Mouse (Mus musculus) frontal cortex, postnatal 14 days (tissue): ENCODE measurements at regions not wholly inside any gene's neighbourhood (a gene's known extent, or its start where the extent isn't known, plus 50 kb on each side); places are given as distances from the start of the nearest gene placed in this dataset.

Experiments
- DNase-seq, 2 experiments: peaks; one replicate each; pipeline ENCODE4 v3.0.0; 2022; ENCODE audit warnings: low spot score in 2 of 2

- DNase-seq = no peak
These were observed 259.7 kb downstream of the Trim52 start for GRCm38 (mm10) chr14:106365624-106366118.

GRCm38 (mm10) chr14:106373451-106373850 lies 267.5 kb downstream of the Trim52 start:
- DNase-seq = no peak

DNA sequence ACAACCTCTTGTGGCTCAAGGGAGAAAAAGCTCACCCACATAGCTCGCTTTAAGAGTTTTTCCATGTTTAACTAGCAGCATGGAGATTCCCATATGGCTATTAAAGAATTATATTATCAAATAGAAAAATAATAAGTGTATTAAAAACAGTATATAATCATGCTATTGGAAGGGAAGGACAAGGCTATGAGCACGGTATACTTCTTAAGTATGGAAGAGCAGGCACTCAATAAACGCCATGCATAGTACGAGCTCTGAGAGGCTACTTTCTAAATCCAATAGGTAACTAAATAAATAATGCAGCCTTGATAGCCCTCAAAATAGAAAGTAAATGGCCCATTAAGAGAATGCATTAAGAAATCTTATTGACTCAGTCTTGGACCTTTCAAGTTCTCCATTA lies 273.6 kb downstream of the Trim52 start:
- no peak for DNase-seq

DNA sequence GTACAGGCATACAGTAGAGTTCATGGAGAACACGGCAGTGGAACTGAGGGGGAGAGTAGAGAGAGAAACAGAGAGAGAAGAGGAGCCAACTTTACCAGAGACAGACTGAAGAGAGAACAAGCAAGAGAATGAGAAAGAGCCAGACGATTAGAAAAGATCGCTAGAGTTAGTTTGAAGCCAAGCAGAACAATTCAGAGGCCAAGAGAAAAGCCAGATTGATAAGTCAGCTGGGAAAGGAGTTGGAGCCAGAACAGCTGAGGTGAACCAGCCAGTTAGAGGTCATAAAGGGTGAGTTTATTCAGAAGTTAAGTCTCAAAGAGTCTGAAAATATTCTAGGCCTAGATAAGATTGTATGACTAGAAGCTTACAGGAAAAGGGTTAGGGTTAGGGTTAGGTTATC lies 281.7 kb downstream of the Trim52 start:
- DNase-seq = no peak

DNA sequence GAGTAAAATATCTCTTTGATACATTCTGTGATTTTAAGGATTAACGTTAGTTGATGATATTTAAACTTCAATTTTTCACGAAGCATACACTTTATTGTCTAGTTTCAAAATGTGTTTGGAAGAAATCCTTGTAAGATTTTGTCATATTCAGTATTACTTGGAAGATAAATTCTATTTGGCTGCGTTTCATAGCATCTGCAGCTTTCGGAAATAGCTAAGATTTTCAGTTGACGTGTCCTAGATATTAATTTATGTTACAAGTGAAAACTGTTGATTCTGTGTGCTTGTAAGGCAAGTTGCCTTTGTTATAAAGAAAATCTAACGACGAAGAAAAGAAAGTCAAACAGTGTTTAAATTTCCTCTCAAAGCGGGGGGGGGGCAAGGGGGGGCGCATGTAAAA lies 284.5 kb downstream of the Trim52 start:
- DNase-seq = no peak

DNA sequence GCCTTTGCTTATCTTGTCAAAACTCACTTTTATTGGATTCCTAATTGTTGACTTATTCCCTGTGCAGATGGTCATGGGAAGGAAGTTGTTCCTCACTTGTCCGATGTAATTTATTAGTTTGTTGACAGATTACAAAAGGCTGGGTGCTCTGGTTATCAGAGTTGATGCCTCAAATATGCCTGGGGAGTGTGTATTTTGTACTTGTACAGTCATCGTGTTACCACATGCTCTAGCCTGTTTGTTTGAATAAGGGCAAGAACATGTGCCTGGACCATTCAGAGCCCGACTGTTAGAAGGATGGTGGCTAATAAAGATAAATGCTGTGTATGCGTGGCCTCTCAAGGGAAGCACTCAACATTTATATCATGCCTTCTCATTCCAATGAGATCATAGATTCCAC lies 288.0 kb downstream of the Trim52 start:
- DNase-seq = no peak

GRCm38 (mm10) chr14:106412917-106413558 lies 307.0 kb downstream of the Trim52 start:
- no peak for DNase-seq

DNA sequence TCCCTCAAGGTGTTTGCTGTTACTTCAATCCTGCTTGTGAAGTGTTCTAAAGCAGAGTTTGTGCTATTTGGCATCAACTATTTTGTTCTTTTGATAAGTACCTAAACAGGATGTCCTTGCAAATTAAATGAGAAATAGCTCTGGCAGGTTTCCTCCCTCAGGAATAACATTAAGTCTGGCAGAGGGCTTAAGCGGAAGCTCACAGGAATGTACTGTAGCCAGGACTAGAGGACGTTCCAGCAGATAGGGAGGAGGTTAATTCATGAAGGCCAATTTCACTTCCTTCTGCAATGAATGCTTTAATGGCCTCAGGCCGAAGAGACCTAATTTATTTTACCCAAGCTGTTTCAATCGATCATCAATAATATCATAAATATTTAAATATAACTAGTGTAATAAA lies 318.7 kb downstream of the Trim52 start:
- DNase-seq = no peak

DNA sequence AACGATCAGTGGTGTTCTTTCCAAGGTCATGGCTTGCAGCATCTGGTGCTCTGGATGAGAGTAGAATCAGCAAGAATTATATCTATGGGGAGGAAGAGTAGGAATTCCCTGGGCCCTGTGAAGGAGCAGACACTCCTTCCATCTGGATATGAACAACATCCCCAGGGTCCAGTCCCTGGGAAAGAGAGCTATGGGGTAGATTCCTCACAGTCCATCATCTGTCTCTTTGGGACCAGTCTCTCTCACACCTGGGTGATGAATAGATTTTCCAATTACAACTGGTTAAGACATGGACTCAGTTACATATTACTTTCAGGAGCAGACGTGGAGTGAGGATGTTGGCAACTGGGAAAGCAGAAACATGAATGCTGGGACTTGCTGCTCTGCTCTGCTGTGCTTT lies 322.6 kb downstream of the Trim52 start:
- DNase-seq = no peak

DNA sequence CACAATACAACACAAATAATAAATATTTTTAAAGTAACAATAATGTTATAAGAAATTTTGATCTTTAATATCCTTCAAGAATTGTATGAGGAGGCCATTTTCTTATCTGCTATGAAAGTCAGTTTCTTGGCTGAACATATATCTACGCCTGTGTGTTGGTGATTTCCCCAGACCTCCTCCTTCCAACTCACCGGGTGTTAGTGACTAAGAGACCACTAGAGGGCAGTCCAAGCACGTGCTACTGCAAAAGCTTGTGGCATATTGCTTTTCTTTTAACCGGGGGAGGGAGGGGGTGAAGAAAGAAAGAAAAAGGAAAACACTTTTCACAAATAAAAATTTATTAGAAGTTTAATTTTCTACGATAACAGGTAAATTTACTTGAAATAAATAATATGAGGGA lies 333.3 kb downstream of the Trim52 start:
- DNase-seq = peak; percentile 31 to 61

DNA sequence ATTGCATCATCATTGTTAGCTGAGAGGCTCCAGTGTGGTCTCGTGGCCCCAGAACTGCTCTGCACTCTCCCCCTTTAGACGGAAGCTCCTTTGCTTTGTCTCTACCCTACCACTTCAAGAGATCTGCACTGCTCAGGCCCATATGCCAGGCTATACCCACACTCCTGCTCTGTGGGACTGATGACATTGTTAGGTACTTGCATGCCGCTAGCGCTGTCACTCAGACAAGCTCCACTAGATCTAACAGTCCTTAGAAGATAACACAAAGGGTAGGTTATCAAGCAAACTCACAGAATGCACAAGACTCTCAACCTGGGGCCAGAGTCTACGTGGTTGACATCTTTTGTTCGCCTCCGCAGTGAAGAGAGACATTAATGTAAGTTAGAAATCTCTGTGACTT lies 383.1 kb downstream of the Trim52 start:
- no peak for DNase-seq

- no peak for DNase-seq
These were observed 385.4 kb downstream of the Trim52 start for GRCm38 (mm10) chr14:106491389-106491788.

GRCm38 (mm10) chr14:106500344-106501135 lies 394.5 kb downstream of the Trim52 start:
- DNase-seq = no peak

- peak; percentile 16 to 47 for DNase-seq
These were observed 400.9 kb downstream of the Trim52 start for GRCm38 (mm10) chr14:106506921-106507320.

DNA sequence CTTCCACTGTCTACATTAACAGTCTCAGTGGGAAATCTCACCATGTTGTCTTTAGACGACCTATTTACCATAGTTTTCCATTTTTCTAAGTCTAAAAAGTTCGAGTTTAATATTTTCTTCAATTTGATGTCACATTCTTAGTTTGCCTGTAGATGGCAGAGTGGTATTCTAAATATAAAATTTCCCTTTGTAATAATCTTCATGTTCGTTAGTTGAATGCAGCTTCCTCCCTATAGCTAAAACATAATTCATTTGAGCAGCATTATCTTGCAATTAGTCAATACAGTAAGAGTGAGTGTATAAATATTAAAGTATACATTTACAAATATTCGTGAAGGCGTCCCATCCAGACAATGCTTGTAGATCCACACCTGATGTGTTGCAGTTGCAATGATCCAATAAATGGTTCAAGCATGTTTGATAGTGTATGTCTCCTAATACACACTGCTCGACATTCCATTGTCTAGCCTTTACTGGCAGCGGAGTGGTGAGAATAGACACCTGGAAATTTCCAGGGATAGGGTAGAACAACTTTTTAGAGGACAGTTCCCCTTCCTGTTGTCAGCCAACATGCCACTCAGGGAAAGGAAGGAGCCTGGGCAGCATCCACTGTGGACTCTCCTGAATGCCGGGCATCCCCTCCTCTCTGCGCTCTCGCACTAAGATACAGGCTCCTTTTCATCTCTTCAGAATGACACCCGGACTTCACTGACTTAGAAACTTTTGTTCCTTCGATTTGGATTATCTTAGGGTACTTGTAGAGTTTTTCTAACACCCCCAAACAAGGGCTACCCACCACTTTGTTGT lies 412.8 kb downstream of the Trim52 start:
- no peak for DNase-seq

DNA sequence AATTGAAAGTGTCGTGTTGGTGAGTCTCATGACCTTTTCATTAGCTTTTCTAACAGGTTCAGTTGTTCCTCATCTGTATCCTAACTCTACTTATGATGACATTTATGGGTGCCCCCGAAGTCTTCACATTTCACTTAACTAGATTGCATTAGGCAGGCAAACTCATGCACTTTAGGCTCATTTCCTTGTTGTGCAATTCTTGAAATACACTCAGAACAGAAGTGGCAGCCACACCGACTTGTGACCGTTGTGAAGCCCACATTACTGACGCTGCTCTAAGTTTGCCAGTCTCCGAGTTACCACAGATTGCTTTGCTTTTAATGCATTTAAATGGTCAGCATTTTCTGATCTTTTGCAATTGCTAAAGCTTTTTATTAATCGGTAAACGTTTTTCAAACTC lies 414.8 kb downstream of the Trim52 start:
- DNase-seq = no peak

- no peak for DNase-seq
These were observed 444.2 kb downstream of the Trim52 start for GRCm38 (mm10) chr14:106550150-106550549.

DNA sequence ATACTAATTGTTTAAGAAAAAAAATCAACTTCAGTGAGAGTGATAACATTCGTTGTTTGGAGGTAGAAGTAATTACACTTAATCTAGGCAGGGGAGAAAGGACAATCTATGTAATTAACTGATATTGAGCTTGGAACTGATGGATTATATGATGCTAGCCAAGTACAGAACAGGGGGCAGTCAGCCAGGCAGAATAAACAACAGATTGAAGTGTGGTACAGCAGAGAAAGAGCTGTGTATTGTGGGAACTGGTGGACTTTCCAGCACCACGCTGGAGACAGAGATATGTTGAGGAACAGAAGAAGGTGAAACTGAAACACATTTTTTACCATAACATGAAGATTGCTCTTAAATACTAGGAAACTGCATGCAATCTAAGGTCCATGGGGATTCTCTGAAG lies 473.3 kb downstream of the Trim52 start:
- no peak for DNase-seq

DNA sequence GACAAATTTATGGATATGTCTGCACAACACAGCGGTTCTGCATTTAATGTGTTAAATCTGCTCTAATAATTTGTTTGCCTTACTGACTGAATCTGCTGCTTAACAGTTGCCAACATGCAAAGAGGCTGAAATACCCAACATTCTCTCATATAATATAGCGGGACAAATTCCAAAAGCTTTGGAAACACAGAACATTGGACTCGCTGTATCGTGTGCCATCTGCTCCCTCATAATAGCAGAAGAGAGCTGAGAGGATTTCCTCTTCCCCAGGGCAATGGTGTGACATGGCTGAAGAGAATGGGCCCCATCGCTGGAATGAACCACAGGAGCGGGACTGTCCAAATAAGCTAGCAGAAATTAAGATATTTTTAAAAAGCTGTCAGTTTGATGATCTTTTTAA lies 475.9 kb downstream of the Trim52 start:
- DNase-seq = no peak

DNA sequence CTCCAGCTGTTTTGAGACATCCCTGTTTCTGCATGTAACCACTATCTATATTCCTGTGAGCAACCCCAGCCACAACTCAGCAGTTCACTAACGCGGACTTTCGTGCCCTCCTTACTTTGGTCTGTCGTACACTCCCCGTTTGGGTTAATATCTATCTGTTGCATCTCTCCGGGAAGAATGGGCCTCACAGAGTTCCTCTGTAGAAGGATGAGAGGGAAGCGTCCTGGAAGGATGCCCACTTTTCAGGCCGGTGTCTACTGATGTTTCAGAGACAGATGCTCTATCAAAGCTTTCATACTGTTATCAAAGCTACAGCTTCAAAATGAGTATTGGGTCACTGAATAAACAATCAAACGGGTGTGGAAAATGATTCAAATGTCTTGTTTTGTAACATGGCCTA lies 487.4 kb downstream of the Trim52 start:
- DNase-seq = no peak

GRCm38 (mm10) chr14:106593980-106594379 lies 488.0 kb downstream of the Trim52 start:
- DNase-seq = no peak

GRCm38 (mm10) chr14:106607041-106607440 lies 501.0 kb downstream of the Trim52 start:
- DNase-seq = no peak
